Mouse (Mus musculus): ENCODE results near the gene Leng9.

DNA sequence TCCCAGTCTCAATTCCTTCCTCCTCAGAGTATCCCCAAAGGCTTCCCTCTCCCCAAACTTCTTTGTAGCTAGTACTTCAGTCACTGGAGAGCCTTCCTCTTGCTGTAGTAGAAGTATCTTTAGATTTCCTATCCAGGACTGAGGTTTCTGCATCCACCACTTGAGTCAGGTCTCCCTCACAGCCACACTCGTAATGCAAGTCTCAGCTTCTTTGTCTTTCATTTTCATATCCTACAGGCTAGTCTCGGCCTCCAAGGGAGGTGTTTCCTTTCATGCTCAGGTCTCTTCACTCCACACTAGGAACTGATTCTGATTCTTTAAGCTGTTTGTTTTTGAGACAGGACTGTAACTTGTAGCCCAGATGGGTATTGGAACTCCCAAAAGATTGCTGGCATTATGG, 12.0 kb downstream of the Leng9 start:
- TF ChIP-seq ZC3H11A (IDR thresholded peaks at IDR 0.05; ENCODE audit: low read depth, low read length) (no peak), USF1 (IDR thresholded peaks at IDR 0.05; ENCODE audit: low read depth, low read length) (no peak), POLR2AphosphoS5 (IDR thresholded peaks at IDR 0.05; ENCODE audit: borderline replicate concordance, low read depth, low read length) (no peak), EP300 (IDR thresholded peaks at IDR 0.05; ENCODE audit: low read depth in 1 of 2, low read length in 2 of 2) (no peak)

All from MEL (cell line).